Mouse (Mus musculus) embryonic facial prominence, embryonic 12.5 days (tissue): ENCODE results near the gene Kirrel3. TPM values are rescaled to one million over a fixed set of nuclear protein-coding genes. Genes with fewer than 3 reads are reported as not detected.

Experiments used
- ATAC-seq: fragments of 200-750 bp; cut with Nextera tagmentation; 2 replicates; pipeline ENCODE4 v1.8.0; 2017; ENCODE audit not compliant: insufficient number of reproducible peaks, insufficient read depth, low FRiP score, low TSS enrichment
- H3K27ac ChIP-seq: fragments of 300-500 bp; sonication (generic); 2 replicates; pipeline ENCODE4 v1.5.1; 2016; ENCODE audit warnings: mild to moderate bottlenecking
- H3K27me3 ChIP-seq: fragments of 300-500 bp; sonication (generic); 2 replicates; pipeline ENCODE4 v1.6.1; 2016; ENCODE audit warnings: mild to moderate bottlenecking, moderate library complexity
- H3K36me3 ChIP-seq: fragments of 300-500 bp; sonication (generic); 2 replicates; pipeline ENCODE4 v1.6.1; 2016; ENCODE audit warnings: mild to moderate bottlenecking
- H3K4me1 ChIP-seq: fragments of 300-500 bp; sonication (generic); 2 replicates; pipeline ENCODE4 v1.6.1; 2016
- H3K4me2 ChIP-seq: fragments of 300-500 bp; sonication (generic); replicated peaks from 2 replicates; pipeline ENCODE4 v1.6.1; 2016; ENCODE audit warnings: mild to moderate bottlenecking, moderate library complexity
- H3K4me3 ChIP-seq: fragments of 300-500 bp; sonication (generic); 2 replicates; pipeline ENCODE4 v1.5.1; 2016; ENCODE audit warnings: mild to moderate bottlenecking
- H3K9ac ChIP-seq: fragments of 300-500 bp; sonication (generic); 2 replicates; pipeline ENCODE4 v1.6.1; 2016; ENCODE audit warnings: mild to moderate bottlenecking, moderate library complexity
- H3K9me3 ChIP-seq: fragments of 300-500 bp; sonication (generic); 2 replicates; pipeline ENCODE4 v1.6.1; 2016; ENCODE audit warnings: mild to moderate bottlenecking, moderate library complexity
- WGBS: fragments of 180-500 bp; shearing (Covaris S2); methylation state at CpG from one replicate; pipeline ENCODE4 v1.1.7; 2016; 5-methylcytosine and 5-hydroxymethylcytosine counted together
- polyA plus RNA-seq: library from polyadenylated mRNA; unstranded; fragments of >200 nt; fragmentation: Nextera tagmentation; extraction: Ambion mirVana; gene quantifications from 2 replicates; pipeline ENCODE4 v1.2.1, GENCODE M21; 2016

Kirrel3 gene
- polyA plus RNA-seq, 1 experiment from 2014 or later, result 7.9 TPM

GRCm38 (mm10) chr9:34704357-34704756 lies 218.7 kb downstream of the Kirrel3 start:
- Histone ChIP-seq H3K36me3 (no peaks in the 10 kb centered on the region), H3K4me3 (no peak overlapping the region), H3K27me3 (peaks cover 5% of the 10 kb centered on the region; the same call in 1 of the 2 replicates), H3K4me2 (no peak overlapping the region), H3K27ac (no peak overlapping the region), H3K4me1 (peaks cover 10% of the 10 kb centered on the region), H3K9me3 (no peaks in the 10 kb centered on the region), H3K9ac (no peak overlapping the region)
- 23% methylated on average over 2 of the region's 2 CpGs for WGBS
- no peak for ATAC-seq

GRCm38 (mm10) chr9:34706350-34706873 lies 220.7 kb downstream of the Kirrel3 start:
- Histone ChIP-seq H3K9me3 (no peaks in the 10 kb centered on the region), H3K4me3 (no peak overlapping the region), H3K36me3 (no peaks in the 10 kb centered on the region), H3K4me2 (no peak overlapping the region), H3K27me3 (peaks cover 5% of the 10 kb centered on the region; the same call in 1 of the 2 replicates), H3K27ac (no peak overlapping the region), H3K9ac (no peak overlapping the region), H3K4me1 (peaks cover 10% of the 10 kb centered on the region)
- 37% methylated on average over 4 of the region's 4 CpGs for WGBS
- no peak for ATAC-seq

DNA sequence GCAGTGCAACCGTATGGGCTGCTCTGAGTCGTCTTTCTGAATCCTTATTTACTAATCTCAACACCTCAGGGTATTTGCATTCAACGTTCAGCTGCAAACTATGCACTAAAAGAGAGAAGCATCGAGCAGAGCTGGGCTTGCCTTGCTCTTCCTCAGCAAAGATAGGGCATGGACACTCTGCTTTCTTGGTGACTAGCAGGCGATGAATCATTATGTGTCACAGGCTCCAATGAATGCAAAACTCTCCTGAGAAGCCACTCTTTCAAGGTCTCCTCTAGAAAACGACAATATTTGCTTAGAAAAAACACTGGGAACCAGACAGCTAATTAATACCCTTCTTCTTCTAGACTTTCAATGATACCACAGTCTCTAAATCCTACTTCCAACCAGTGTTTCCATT lies 223.0 kb downstream of the Kirrel3 start:
- H3K4me3 ChIP-seq, result no peak overlapping the region
- peaks cover 5% of the 10 kb centered on the region; the same call in 1 of the 2 replicates for H3K27me3 ChIP-seq
- no peaks in the 10 kb centered on the region for H3K9me3 ChIP-seq
- peaks cover 10% of the 10 kb centered on the region for H3K4me1 ChIP-seq
- no peak overlapping the region for H3K27ac ChIP-seq
- no peaks in the 10 kb centered on the region for H3K36me3 ChIP-seq
- H3K9ac ChIP-seq, result no peak overlapping the region
- ATAC-seq, result no peak
- 80% methylated on average over 6 of the region's 6 CpGs for WGBS
- no peak overlapping the region for H3K4me2 ChIP-seq

- H3K9ac ChIP-seq, result no peak overlapping the region
- no peaks in the 10 kb centered on the region for H3K4me1 ChIP-seq
- H3K9me3 ChIP-seq, result no peaks in the 10 kb centered on the region
- WGBS, result 23% methylated on average over 1 of the region's 1 CpGs
- H3K4me3 ChIP-seq, result no peak overlapping the region
- ATAC-seq, result no peak
- no peak overlapping the region for H3K4me2 ChIP-seq
- H3K36me3 ChIP-seq, result no peaks in the 10 kb centered on the region
- no peaks in the 10 kb centered on the region for H3K27me3 ChIP-seq
- no peak overlapping the region for H3K27ac ChIP-seq
Measured at GRCm38 (mm10) chr9:34711996-34712395, 226.3 kb downstream of the Kirrel3 start.

GRCm38 (mm10) chr9:34712996-34713395 lies 227.3 kb downstream of the Kirrel3 start:
- no peak overlapping the region for H3K27ac ChIP-seq
- H3K9ac ChIP-seq, result no peak overlapping the region
- 70% methylated on average over 4 of the region's 4 CpGs for WGBS
- H3K27me3 ChIP-seq, result no peaks in the 10 kb centered on the region
- H3K4me3 ChIP-seq, result no peak overlapping the region
- no peaks in the 10 kb centered on the region for H3K36me3 ChIP-seq
- H3K9me3 ChIP-seq, result no peaks in the 10 kb centered on the region
- no peaks in the 10 kb centered on the region for H3K4me1 ChIP-seq
- no peak for ATAC-seq
- H3K4me2 ChIP-seq, result no peak overlapping the region

- ATAC-seq, result no peak
- no peaks in the 10 kb centered on the region for H3K36me3 ChIP-seq
- no peaks in the 10 kb centered on the region for H3K4me1 ChIP-seq
- H3K9me3 ChIP-seq, result no peaks in the 10 kb centered on the region
- H3K9ac ChIP-seq, result no peak overlapping the region
- H3K4me2 ChIP-seq, result no peak overlapping the region
- no peaks in the 10 kb centered on the region for H3K27me3 ChIP-seq
- no peak overlapping the region for H3K27ac ChIP-seq
- H3K4me3 ChIP-seq, result no peak overlapping the region
- WGBS, result 81% methylated on average over 4 of the region's 4 CpGs
Measured at GRCm38 (mm10) chr9:34713462-34713926, 227.8 kb downstream of the Kirrel3 start.

GRCm38 (mm10) chr9:34714996-34715619 lies 229.4 kb downstream of the Kirrel3 start:
- ATAC-seq, result no peak
- no peak overlapping the region for H3K27ac ChIP-seq
- WGBS, result 54% methylated on average over 3 of the region's 3 CpGs
- H3K36me3 ChIP-seq, result no peaks in the 10 kb centered on the region
- H3K4me2 ChIP-seq, result no peak overlapping the region
- no peaks in the 10 kb centered on the region for H3K4me1 ChIP-seq
- H3K9me3 ChIP-seq, result no peaks in the 10 kb centered on the region
- H3K9ac ChIP-seq, result no peak overlapping the region
- no peaks in the 10 kb centered on the region for H3K27me3 ChIP-seq
- H3K4me3 ChIP-seq, result no peak overlapping the region

GRCm38 (mm10) chr9:34716476-34716875 lies 230.8 kb downstream of the Kirrel3 start:
- Histone ChIP-seq H3K36me3 (no peaks in the 10 kb centered on the region), H3K4me3 (no peak overlapping the region), H3K4me1 (no peaks in the 10 kb centered on the region), H3K27ac (no peak overlapping the region), H3K9me3 (no peaks in the 10 kb centered on the region), H3K9ac (no peak overlapping the region), H3K4me2 (no peak overlapping the region), H3K27me3 (no peaks in the 10 kb centered on the region)
- no peak for ATAC-seq
- 93% methylated on average over 2 of the region's 2 CpGs for WGBS

- Histone ChIP-seq H3K27ac (no peak overlapping the region), H3K4me3 (no peak overlapping the region), H3K9me3 (no peaks in the 10 kb centered on the region), H3K27me3 (no peaks in the 10 kb centered on the region), H3K36me3 (no peaks in the 10 kb centered on the region), H3K4me2 (no peak overlapping the region), H3K4me1 (no peaks in the 10 kb centered on the region), H3K9ac (no peak overlapping the region)
- 51% methylated on average over 6 of the region's 6 CpGs for WGBS
- no peak for ATAC-seq
Measured at GRCm38 (mm10) chr9:34721478-34722197, 235.9 kb downstream of the Kirrel3 start.

GRCm38 (mm10) chr9:34722198-34722550 lies 236.5 kb downstream of the Kirrel3 start:
- H3K9me3 ChIP-seq, result no peaks in the 10 kb centered on the region
- H3K9ac ChIP-seq, result no peak overlapping the region
- H3K4me1 ChIP-seq, result no peaks in the 10 kb centered on the region
- H3K4me2 ChIP-seq, result no peak overlapping the region
- no peaks in the 10 kb centered on the region for H3K36me3 ChIP-seq
- no peak overlapping the region for H3K27ac ChIP-seq
- no peak overlapping the region for H3K4me3 ChIP-seq
- ATAC-seq, result no peak
- no peaks in the 10 kb centered on the region for H3K27me3 ChIP-seq
- 32% methylated on average over 5 of the region's 5 CpGs for WGBS

GRCm38 (mm10) chr9:34732507-34732906 lies 246.8 kb downstream of the Kirrel3 start:
- Histone ChIP-seq H3K4me3 (no peak overlapping the region), H3K9me3 (no peaks in the 10 kb centered on the region), H3K27me3 (no peaks in the 10 kb centered on the region), H3K27ac (no peak overlapping the region), H3K4me2 (no peak overlapping the region), H3K9ac (no peak overlapping the region), H3K36me3 (no peaks in the 10 kb centered on the region), H3K4me1 (no peaks in the 10 kb centered on the region)
- WGBS, result 69% methylated on average over 6 of the region's 6 CpGs
- ATAC-seq, result no peak

GRCm38 (mm10) chr9:34733579-34733978 lies 247.9 kb downstream of the Kirrel3 start:
- Histone ChIP-seq H3K4me2 (no peak overlapping the region), H3K27ac (no peak overlapping the region), H3K9me3 (no peaks in the 10 kb centered on the region), H3K27me3 (no peaks in the 10 kb centered on the region), H3K36me3 (no peaks in the 10 kb centered on the region), H3K9ac (no peak overlapping the region), H3K4me1 (no peaks in the 10 kb centered on the region), H3K4me3 (no peak overlapping the region)
- no peak for ATAC-seq
- WGBS, result 74% methylated on average over 6 of the region's 6 CpGs
